Mouse (Mus musculus) lung, postnatal 25 days (tissue): ENCODE data around the gene Kmt2e.
A peak's percentile ranks its signal among the peaks of the same experiment; 100 is the strongest.
"Not testable (repeated sequence)": the region's sequence is repeated elsewhere in the genome, so short reads cannot be mapped to it uniquely, and the experiment has no call there.

Source experiments
- DNase-seq: peaks from one replicate; pipeline ENCODE4 v3.0.0; 2022; ENCODE audit warnings: low spot score

The Kmt2e gene

GRCm38 (mm10) chr5:23501582-23502316, 67.5 kb downstream of the Kmt2e start:
- DNase-seq, result no peak

- DNase-seq, result no peak
Observed at GRCm38 (mm10) chr5:23502317-23502937, 68.2 kb downstream of the Kmt2e start.

GRCm38 (mm10) chr5:23505578-23505977, 71.3 kb downstream of the Kmt2e start:
- no peak for DNase-seq

- no peak for DNase-seq
Observed at GRCm38 (mm10) chr5:23507210-23507609, 73.0 kb downstream of the Kmt2e start.

- no peak for DNase-seq
Observed at GRCm38 (mm10) chr5:23508630-23509029, 74.4 kb downstream of the Kmt2e start.

GRCm38 (mm10) chr5:23511456-23511855, 77.2 kb downstream of the Kmt2e start:
- no peak for DNase-seq

- DNase-seq, result no peak
Observed at GRCm38 (mm10) chr5:23512556-23512955, 78.3 kb downstream of the Kmt2e start.

GRCm38 (mm10) chr5:23513468-23513867, 79.2 kb downstream of the Kmt2e start:
- no peak for DNase-seq

GRCm38 (mm10) chr5:23515038-23515437, 80.8 kb downstream of the Kmt2e start:
- DNase-seq, result no peak

GRCm38 (mm10) chr5:23516962-23517361, 82.7 kb downstream of the Kmt2e start:
- DNase-seq, result no peak

GRCm38 (mm10) chr5:23517839-23518238, 83.6 kb downstream of the Kmt2e start:
- DNase-seq, result no peak

- DNase-seq, result peak; percentile 18
Observed at GRCm38 (mm10) chr5:23518673-23519072, 84.4 kb downstream of the Kmt2e start.

- DNase-seq, result no peak
Observed at GRCm38 (mm10) chr5:23519679-23520078, 85.4 kb downstream of the Kmt2e start.

- no peak for DNase-seq
Observed at GRCm38 (mm10) chr5:23521645-23522044, 87.4 kb downstream of the Kmt2e start.

- no peak for DNase-seq
Observed at GRCm38 (mm10) chr5:23523936-23524335, 89.7 kb downstream of the Kmt2e start.

GRCm38 (mm10) chr5:23524621-23525020, 90.4 kb downstream of the Kmt2e start:
- no peak for DNase-seq

- no peak for DNase-seq
Observed at GRCm38 (mm10) chr5:23531100-23531499, 96.9 kb downstream of the Kmt2e start.

GRCm38 (mm10) chr5:23531541-23532096, 97.4 kb downstream of the Kmt2e start:
- DNase-seq, result no peak

- no peak for DNase-seq
Observed at GRCm38 (mm10) chr5:23535692-23536091, 101.5 kb downstream of the Kmt2e start.

- DNase-seq, result peak; percentile 51
Observed at GRCm38 (mm10) chr5:23551687-23552086, 117.4 kb downstream of the Kmt2e start.

GRCm38 (mm10) chr5:23553338-23553737, 119.1 kb downstream of the Kmt2e start:
- DNase-seq, result not testable (repeated sequence)
